Mouse (Mus musculus): ENCODE results near the gene Sept14. TPM values are rescaled to one million over a fixed set of nuclear protein-coding genes. Genes with fewer than 3 reads are reported as not detected.

The Sept14 gene
- total and polyA plus RNA-seq, 3 experiments: not detected

DNA sequence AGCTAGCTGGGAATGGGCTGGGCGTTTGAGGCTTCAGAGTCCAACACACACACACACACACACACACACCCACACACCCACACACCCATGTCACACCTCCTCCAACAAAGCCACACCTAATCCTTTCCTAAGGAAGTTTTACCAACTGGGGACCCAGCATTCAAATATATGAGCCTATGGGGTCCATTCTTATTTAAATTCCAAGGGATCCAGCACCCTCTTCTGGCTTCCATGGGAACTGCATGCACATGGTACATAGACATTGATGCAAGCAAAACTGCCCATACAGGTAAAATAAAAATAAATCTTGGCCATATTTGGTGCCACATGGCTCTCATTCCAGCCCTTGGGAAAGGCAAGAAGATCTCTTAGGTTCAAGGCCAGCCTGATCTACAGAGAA lies 32.7 kb upstream of the Sept14 start:
- Histone ChIP-seq H3K27me3 (replicated peaks) (no peaks in the 10 kb centered on the region), H3K9ac (ENCODE audit: insufficient read depth, low read depth) (no peak overlapping the region), H3K4me3 (replicated peaks in 1 of 3; ENCODE audit: low read depth in 2 of 3, low read length in 2 of 3, poor library complexity in 1 of 3) (no peak overlapping the region), H3K4me2 (ENCODE audit: insufficient read depth, low read depth, poor library complexity, severe bottlenecking) (no peak overlapping the region), H3K9me3 (replicated peaks; ENCODE audit: low read length) (no peaks in the 10 kb centered on the region), H3K27ac (ENCODE audit: insufficient read depth, low read depth) (no peak overlapping the region), H3K36me3 (replicated peaks in 1 of 2; ENCODE audit: control insufficient read depth in 1 of 2, insufficient read depth in 1 of 2, low read length in 1 of 2) (peaks cover 10 to 27% of the 10 kb centered on the region in 2 experiments), H3K4me1 (ENCODE audit: control insufficient read depth in 1 of 2, insufficient read depth in 2 of 2) (no peaks in the 10 kb centered on the region), H3K79me2 (replicated peaks; ENCODE audit: control insufficient read depth, extremely low read depth, insufficient read depth, poor library complexity, severe bottlenecking) (no peaks in the 10 kb centered on the region)
- dilution Hi-C loops (cut with MboI; ENCODE audit: extremely low pct_ligation_motif_present, extremely low pct_unique_long_range_greater_than_20kb, low sequenced_read_pairs): no loop called here
- in situ Hi-C loops (cut with MboI; ENCODE audit: low pct_ligation_motif_present, low pct_unique_long_range_greater_than_20kb, low sequenced_read_pairs): no loop called here
- DNase-seq (ENCODE audit: extremely low read depth): peak; percentile 29
- no peak for TF ChIP-seq PAX5 (IDR thresholded peaks at IDR 0.05; ENCODE audit: low read length)
- TF ChIP-seq JUND (conservative IDR thresholded peaks at IDR 0.05; ENCODE audit: low read depth, low read length): no peak
- no peak for TF ChIP-seq POLR2A (IDR thresholded peaks at IDR 0.05; ENCODE audit: low read depth, low read length)
- TF ChIP-seq CTCF (conservative IDR thresholded peaks at IDR 0.05 in 1 of 2, IDR thresholded peaks at IDR 0.05 in 1 of 2; ENCODE audit: low read depth in 2 of 2, low read length in 2 of 2): peak; percentile 67 to 74
- TF ChIP-seq RAD21 (IDR thresholded peaks at IDR 0.05; ENCODE audit: low read depth, low read length): peak; percentile 53
- TF ChIP-seq MAFK (IDR thresholded peaks at IDR 0.05; ENCODE audit: insufficient replicate concordance, low read length): no peak
- TF ChIP-seq SMC3 (IDR thresholded peaks at IDR 0.05; ENCODE audit: low read depth, low read length): peak; percentile 36
- TF ChIP-seq NRF1 (IDR thresholded peaks at IDR 0.05; ENCODE audit: low read depth, low read length): no peak

GRCm38 (mm10) chr5:129731021-129731420 lies 22.7 kb upstream of the Sept14 start:
- H3K4me3 ChIP-seq (replicated peaks in 1 of 3; ENCODE audit: low read depth in 2 of 3, low read length in 2 of 3, poor library complexity in 1 of 3): no peak overlapping the region
- peaks cover 0 to 14% of the 10 kb centered on the region in 2 experiments for H3K36me3 ChIP-seq (replicated peaks in 1 of 2; ENCODE audit: control insufficient read depth in 1 of 2, insufficient read depth in 1 of 2, low read length in 1 of 2)
- DNase-seq (ENCODE audit: extremely low read depth): no peak
- peaks cover 4 to 8% of the 10 kb centered on the region in 2 experiments; a peak in 3 of 4 replicates for H3K4me1 ChIP-seq (ENCODE audit: control insufficient read depth in 1 of 2, insufficient read depth in 2 of 2)
- TF ChIP-seq MXI1 (IDR thresholded peaks at IDR 0.05; ENCODE audit: low read depth, low read length) (no peak), IRF4 (IDR thresholded peaks at IDR 0.05; ENCODE audit: low read depth, low read length) (no peak), USF2 (conservative IDR thresholded peaks at IDR 0.05; ENCODE audit: low read depth, low read length) (no peak), POLR2AphosphoS2 (IDR thresholded peaks at IDR 0.05; ENCODE audit: low read depth, low read length) (no peak), KAT2A (IDR thresholded peaks at IDR 0.05; ENCODE audit: insufficient replicate concordance, low read length) (no peak), ELF1 (IDR thresholded peaks at IDR 0.05; ENCODE audit: low read depth, low read length) (no peak), JUND (conservative IDR thresholded peaks at IDR 0.05; ENCODE audit: low read depth, low read length) (no peak), ETS1 (conservative IDR thresholded peaks at IDR 0.05; ENCODE audit: low read depth, low read length) (no peak), GABPA (IDR thresholded peaks at IDR 0.05; ENCODE audit: insufficient replicate concordance, low read depth, low read length) (no peak), MEF2A (IDR thresholded peaks at IDR 0.05; ENCODE audit: borderline replicate concordance, low read depth, low read length) (no peak)
- no peaks in the 10 kb centered on the region for H3K27me3 ChIP-seq (replicated peaks)
- H3K4me2 ChIP-seq (ENCODE audit: insufficient read depth, low read depth, poor library complexity, severe bottlenecking): no peak overlapping the region
- dilution Hi-C loops (cut with MboI; ENCODE audit: extremely low pct_ligation_motif_present, extremely low pct_unique_long_range_greater_than_20kb, low sequenced_read_pairs): no loop called here
- H3K79me2 ChIP-seq (replicated peaks; ENCODE audit: control insufficient read depth, extremely low read depth, insufficient read depth, poor library complexity, severe bottlenecking): peaks cover 5% of the 10 kb centered on the region; the same call in 1 of the 2 replicates
- no peak overlapping the region for H3K9ac ChIP-seq (ENCODE audit: insufficient read depth, low read depth)
- in situ Hi-C loops (cut with MboI; ENCODE audit: low pct_ligation_motif_present, low pct_unique_long_range_greater_than_20kb, low sequenced_read_pairs): no loop called here
- H3K9me3 ChIP-seq (replicated peaks; ENCODE audit: low read length): no peaks in the 10 kb centered on the region
- H3K27ac ChIP-seq (ENCODE audit: insufficient read depth, low read depth): no peak overlapping the region

Measured in CH12.LX (cell line).